13 mouse cellular contexts compared by ENCODE assay signal in genomic region chr5:112851389-112851788, GRCm38 (mm10). TPM values are rescaled to one million over a fixed set of nuclear protein-coding genes. Genes with fewer than 3 reads are reported as not detected.
A peak's percentile ranks its signal among the peaks of the same experiment; 100 is the strongest.
DNase-seq lines count a peak whose midpoint lies in the region; ATAC-seq lines count a peak whose summit lies in the region.
"Had no signal": no experiment of that assay in that cellular context is flagged by ENCODE, and none has a peak within 500 bp of the region (broad histone marks: within the 10 kb centered on the region; RNA-seq: fewer than 3 reads in every experiment).

No protein-coding gene starts in this region.

- H3K9me3 ChIP-seq in forebrain, embryonic 14.5 days (replicated peaks; ENCODE audit: control insufficient read depth, low read length), result no peaks in the 10 kb centered on the region
- H3K9me3 ChIP-seq in limb, embryonic 10.5 days (replicated peaks), result no peaks in the 10 kb centered on the region
- H3K9me3 ChIP-seq: heart, embryonic 13.5 days had no signal

- intact Hi-C loops in heart, postnatal 25 days (cut with DNase I), result no loop called here

- DNase-seq in embryo, embryonic 10 days (ENCODE audit: low spot score), result peak; percentile 67
- DNase-seq in embryo, embryonic 9.5 days (ENCODE audit: extremely low spot score), result no peak
- peak; percentile 25 for DNase-seq in MN1 (ENCODE audit: low spot score)
- peak; percentile 74 for DNase-seq in forebrain, embryonic 14.5 days (ENCODE audit: low spot score)
- no peak for DNase-seq in limb, embryonic 10.5 days (ENCODE audit: low spot score)
- no peak for DNase-seq in heart, postnatal 25 days (ENCODE audit: low spot score)
- no peak for DNase-seq in gastrocnemius, postnatal 25 days
- no peak for DNase-seq in ovary, postnatal 10 days (ENCODE audit: low spot score)
- DNase-seq: cerebellum, adult 18-20 months; kidney, postnatal 14 days; lung, postnatal 36 days had no signal

- H3K4me1 ChIP-seq in forebrain, embryonic 14.5 days (ENCODE audit: control insufficient read depth, insufficient read depth, low read length), result peaks cover 29% of the 10 kb centered on the region
- peaks cover 73% of the 10 kb centered on the region for H3K4me1 ChIP-seq in limb, embryonic 10.5 days

- no peak overlapping the region for H3K4me3 ChIP-seq in forebrain, embryonic 14.5 days (ENCODE audit: low read depth, low read length)
- no peak overlapping the region for H3K4me3 ChIP-seq in limb, embryonic 10.5 days
- H3K4me3 ChIP-seq: heart, embryonic 13.5 days had no signal

- WGBS in forebrain, embryonic 14.5 days, result 9% methylated on average over 5 of the region's 5 CpGs
- 49% methylated on average over 5 of the region's 5 CpGs for WGBS in limb, embryonic 10.5 days

- no peak; the same call in 1 of the 2 replicates for ATAC-seq in forebrain, embryonic 14.5 days

- no peaks in the 10 kb centered on the region for H3K27me3 ChIP-seq in forebrain, embryonic 14.5 days (replicated peaks; ENCODE audit: control insufficient read depth, insufficient read depth, low read length)
- H3K27me3 ChIP-seq in limb, embryonic 10.5 days (ENCODE audit: low read depth, poor library complexity, severe bottlenecking), result peaks cover 36% of the 10 kb centered on the region

- H3K4me2 ChIP-seq in forebrain, embryonic 14.5 days (ENCODE audit: low read length), result no peak overlapping the region
- H3K4me2 ChIP-seq: heart, embryonic 13.5 days had no signal

- no peaks in the 10 kb centered on the region for H3K36me3 ChIP-seq in forebrain, embryonic 14.5 days (ENCODE audit: control insufficient read depth, insufficient read depth, low read length)
- no peaks in the 10 kb centered on the region for H3K36me3 ChIP-seq in limb, embryonic 10.5 days

- H3K27ac ChIP-seq in forebrain, embryonic 14.5 days (ENCODE audit: low read depth, low read length), result peak overlapping the region; percentile 71
- peak overlapping the region; percentile 17; the same call in 1 of the 2 replicates for H3K27ac ChIP-seq in limb, embryonic 10.5 days
- H3K27ac ChIP-seq: heart, embryonic 13.5 days had no signal

- no peak overlapping the region for H3K9ac ChIP-seq in forebrain, embryonic 14.5 days (ENCODE audit: low read length)
- H3K9ac ChIP-seq: heart, embryonic 13.5 days had no signal

RNA-seq across cellular contexts. Expression of gene Myo18b, which starts 44.8 kb away (rescaled TPM):
- 0.60 and 0.87 TPM in 2 replicates for polyA plus RNA-seq in forebrain, embryonic 14.5 days (2014; fragmentation: Nextera tagmentation; extraction: Ambion mirVana)
- 0.30 and 0.41 TPM in 2 replicates for polyA plus RNA-seq in limb, embryonic 10.5 days (2016; fragmentation: Nextera tagmentation; extraction: Ambion mirVana)
- 100 to 1,000 TPM; 253 to 259 TPM for total RNA-seq in heart, postnatal 25 days (2021)
- total RNA-seq in gastrocnemius, postnatal 25 days (2021), result 100 to 1,000 TPM; 437 to 535 TPM
- total RNA-seq: MEL had no signal

Comparison
In these comparisons a context has a peak if more than half of its experiments do, and no peak if none do; other contexts are left out.
1. DNase-seq: peak in embryo, embryonic 10 days (single experiment), MN1 (single experiment) and forebrain, embryonic 14.5 days (single experiment); none in embryo, embryonic 9.5 days (single experiment), limb, embryonic 10.5 days (single experiment), heart, postnatal 25 days (single experiment), gastrocnemius, postnatal 25 days (single experiment) and ovary, postnatal 10 days (single experiment).